Comparison of ENCODE assay signal across 16 mouse cellular contexts in genomic region chr2:180987432-180988030, GRCm38 (mm10). TPM values are rescaled to one million over a fixed set of nuclear protein-coding genes. Genes with fewer than 3 reads are reported as not detected.
DNase-seq lines count a peak whose midpoint lies in the region; ATAC-seq and TF ChIP-seq lines count a peak whose summit lies in the region.
"Had no signal": no experiment of that assay in that cellular context is flagged by ENCODE, and none has a peak within 500 bp of the region (broad histone marks: within the 10 kb centered on the region; RNA-seq: fewer than 3 reads in every experiment).

No protein-coding gene starts in this region.

- no peak for TF ChIP-seq CTCF in hindbrain, postnatal 0 days (IDR thresholded peaks at IDR 0.05; ENCODE audit: low read depth)

- H3K4me1 ChIP-seq in heart, embryonic 11.5 days (ENCODE audit: control insufficient read depth, insufficient read depth, low read length) = peaks cover 11% of the 10 kb centered on the region; the same call in 1 of the 2 replicates
- no peaks in the 10 kb centered on the region for H3K4me1 ChIP-seq in hindbrain, postnatal 0 days (ENCODE audit: insufficient read depth, low read length)

- H3K36me3 ChIP-seq in heart, embryonic 11.5 days (ENCODE audit: control insufficient read depth, insufficient read depth, low read length) = no peaks in the 10 kb centered on the region
- H3K36me3 ChIP-seq in hindbrain, postnatal 0 days (ENCODE audit: insufficient read depth, low read length) = peaks cover 5% of the 10 kb centered on the region; the same call in 1 of the 2 replicates

- peak overlapping the region; percentile 14; the same call in 1 of the 2 replicates for H3K4me2 ChIP-seq in heart, embryonic 11.5 days
- no peak overlapping the region for H3K4me2 ChIP-seq in hindbrain, postnatal 0 days (ENCODE audit: low read depth, low read length)

- WGBS in heart, embryonic 11.5 days (ENCODE audit: insufficient replicate concordance) = 46% methylated on average over 5 of the region's 5 CpGs
- WGBS in hindbrain, postnatal 0 days = 22% methylated on average over 5 of the region's 5 CpGs

- H3K4me3 ChIP-seq in heart, embryonic 11.5 days (ENCODE audit: low read depth, low read length) = no peak overlapping the region
- H3K4me3 ChIP-seq in hindbrain, postnatal 0 days (ENCODE audit: low read length) = no peak overlapping the region
- H3K4me3 ChIP-seq: heart, adult 2 months had no signal

- H3K27ac ChIP-seq in heart, embryonic 11.5 days (ENCODE audit: low read depth, low read length) = no peak overlapping the region
- no peak overlapping the region for H3K27ac ChIP-seq in hindbrain, postnatal 0 days
- H3K27ac ChIP-seq: heart, adult 2 months had no signal

- no peaks in the 10 kb centered on the region for H3K9me3 ChIP-seq in heart, embryonic 11.5 days (replicated peaks; ENCODE audit: control insufficient read depth, low read length)
- H3K9me3 ChIP-seq in hindbrain, postnatal 0 days (ENCODE audit: low read length) = no peaks in the 10 kb centered on the region

- no peak overlapping the region for H3K9ac ChIP-seq in heart, embryonic 11.5 days (ENCODE audit: low read depth, low read length)
- no peak overlapping the region for H3K9ac ChIP-seq in hindbrain, postnatal 0 days (replicated peaks; ENCODE audit: low read length)

- ATAC-seq in heart, embryonic 11.5 days (replicated peaks; ENCODE audit: insufficient number of reproducible peaks, low FRiP score, low TSS enrichment) = no peak
- ATAC-seq in hindbrain, postnatal 0 days = peak; percentile 13; the same call in 1 of the 2 replicates
- ATAC-seq in frontal cortex, adult (ENCODE audit: low TSS enrichment) = no peak
- ATAC-seq in inflammation-experienced regulatory T-cells, adult 6 months = no peak

- no peaks in the 10 kb centered on the region for H3K27me3 ChIP-seq in heart, embryonic 11.5 days (ENCODE audit: control insufficient read depth, insufficient read depth, low read length)
- no peaks in the 10 kb centered on the region for H3K27me3 ChIP-seq in hindbrain, postnatal 0 days (ENCODE audit: insufficient read depth, low read length)

- DNase-seq in heart, postnatal 4 days = no peak
- DNase-seq in right cerebral cortex, postnatal 10 days (ENCODE audit: low spot score in 2 of 2) = peak; percentile 48 to 62
- no peak for DNase-seq in right cerebral cortex, postnatal 36 days (ENCODE audit: low spot score in 2 of 2)
- DNase-seq in hindbrain, postnatal 0 days (ENCODE audit: low spot score) = no peak
- DNase-seq in layer of hippocampus, postnatal 36 days = no peak
- DNase-seq: adrenal gland, postnatal 14 days; cerebellum, adult 11 months; heart, adult 2 months; kidney, adult 2 months; spleen, adult 18-20 months; thymus, postnatal 36 days had no signal

RNA-seq across cellular contexts. Expression of gene Col20a1, which starts 1.2 kb away (rescaled TPM):
- polyA plus RNA-seq in heart, embryonic 11.5 days (2014; fragmentation: Nextera tagmentation; extraction: Ambion mirVana) = 0.17 and 0.30 TPM in 2 replicates
- total RNA-seq in heart, postnatal 4 days (2021) = under 1 TPM; 0.29 to 0.33 TPM
- 0.47 and 0.68 TPM in 2 replicates for total RNA-seq in hindbrain, postnatal 0 days (2014; rRNA removed)
- polyA plus RNA-seq in hindbrain, postnatal 0 days (2015; fragmentation: Nextera tagmentation; extraction: Ambion mirVana) = 0.09 and 0.28 TPM in 2 replicates
- 1 to 10 TPM; 2.5 to 3.2 TPM for total RNA-seq in layer of hippocampus, postnatal 36 days (2021)
- polyA plus RNA-seq in inflammation-experienced regulatory T-cells, adult 6 months (2017; shearing (Covaris generic)) = under 1 TPM in 2 of 3 experiments, not detected in 1; 0.78 to 0.93 TPM

RNA-seq across cellular contexts. Expression of gene Arfgap1, which starts 20.5 kb away (rescaled TPM):
- 59.3 and 68.9 TPM in 2 replicates for polyA plus RNA-seq in heart, embryonic 11.5 days (2014; fragmentation: Nextera tagmentation; extraction: Ambion mirVana)
- 10 to 100 TPM; 64.5 to 64.8 TPM for total RNA-seq in heart, postnatal 4 days (2021)
- 94.8 and 112 TPM in 2 replicates for total RNA-seq in hindbrain, postnatal 0 days (2014; rRNA removed)
- polyA plus RNA-seq in hindbrain, postnatal 0 days (2015; fragmentation: Nextera tagmentation; extraction: Ambion mirVana) = 107 and 110 TPM in 2 replicates
- total RNA-seq in layer of hippocampus, postnatal 36 days (2021) = 100 to 1,000 TPM; 121 to 130 TPM
- 10 to 100 TPM; 51.9 to 68.0 (median 52.9) TPM for polyA plus RNA-seq in inflammation-experienced regulatory T-cells, adult 6 months (2017; shearing (Covaris generic))

RNA-seq across cellular contexts. Expression of gene Nkain4, which starts 33.0 kb away (rescaled TPM):
- polyA plus RNA-seq in heart, embryonic 11.5 days (2014; fragmentation: Nextera tagmentation; extraction: Ambion mirVana) = 29.3 and 34.2 TPM in 2 replicates
- total RNA-seq in heart, postnatal 4 days (2021) = 10 to 100 TPM; 12.5 to 13.4 TPM
- 56.6 and 76.0 TPM in 2 replicates for total RNA-seq in hindbrain, postnatal 0 days (2014; rRNA removed)
- polyA plus RNA-seq in hindbrain, postnatal 0 days (2015; fragmentation: Nextera tagmentation; extraction: Ambion mirVana) = 118 and 133 TPM in 2 replicates
- 10 to 100 TPM; 54.5 to 57.2 TPM for total RNA-seq in layer of hippocampus, postnatal 36 days (2021)
- polyA plus RNA-seq in inflammation-experienced regulatory T-cells, adult 6 months (2017; shearing (Covaris generic)) = not detected

RNA-seq across cellular contexts. Expression of gene Chrna4, which starts 55.8 kb away (rescaled TPM):
- polyA plus RNA-seq in heart, embryonic 11.5 days (2014; fragmentation: Nextera tagmentation; extraction: Ambion mirVana) = 0.28 and 0.70 TPM in 2 replicates
- under 1 TPM; 0.11 to 0.17 TPM for total RNA-seq in heart, postnatal 4 days (2021)
- total RNA-seq in hindbrain, postnatal 0 days (2014; rRNA removed) = 50.5 and 52.7 TPM in 2 replicates
- 35.2 and 41.4 TPM in 2 replicates for polyA plus RNA-seq in hindbrain, postnatal 0 days (2015; fragmentation: Nextera tagmentation; extraction: Ambion mirVana)
- total RNA-seq in layer of hippocampus, postnatal 36 days (2021) = 10 to 100 TPM; 14.1 to 14.4 TPM
- polyA plus RNA-seq in inflammation-experienced regulatory T-cells, adult 6 months (2017; shearing (Covaris generic)) = not detected
- total RNA-seq: heart, adult 2 months had no signal
- polyA plus RNA-seq: heart, adult 2 months had no signal

RNA-seq across cellular contexts. Expression of gene Birc7, which starts 58.7 kb away (rescaled TPM):
- polyA plus RNA-seq in heart, embryonic 11.5 days (2014; fragmentation: Nextera tagmentation; extraction: Ambion mirVana) = 0.13 TPM in 1 of 2 replicates, not detected in the other
- not detected for total RNA-seq in heart, postnatal 4 days (2021)
- total RNA-seq in hindbrain, postnatal 0 days (2014; rRNA removed) = 0.29 TPM in 1 of 2 replicates, not detected in the other
- 0.40 TPM in 2 replicates for polyA plus RNA-seq in hindbrain, postnatal 0 days (2015; fragmentation: Nextera tagmentation; extraction: Ambion mirVana)
- under 1 TPM in 1 of 2 experiments, not detected in 1; 0.33 TPM for total RNA-seq in layer of hippocampus, postnatal 36 days (2021)
- not detected for polyA plus RNA-seq in inflammation-experienced regulatory T-cells, adult 6 months (2017; shearing (Covaris generic))
- total RNA-seq: adrenal gland, postnatal 14 days; heart, adult 2 months; layer of hippocampus, postnatal 10 days; liver, adult 2 months had no signal
- polyA plus RNA-seq: heart, adult 2 months; kidney, adult 2 months; liver, adult 2 months had no signal

Comparison
In these comparisons a context has a peak if more than half of its experiments do, and no peak if none do; other contexts are left out.
1. DNase-seq: peak in right cerebral cortex, postnatal 10 days (2 of 2); none in heart, postnatal 4 days (single experiment), right cerebral cortex, postnatal 36 days (0 of 2), hindbrain, postnatal 0 days (single experiment) and layer of hippocampus, postnatal 36 days (0 of 2).